Mouse (Mus musculus) heart, embryonic 12.5 days (tissue): ENCODE data around the gene Dzip1l. TPM values are rescaled to one million over a fixed set of nuclear protein-coding genes. Genes with fewer than 3 reads are reported as not detected.
"Not testable (repeated sequence)": the region's sequence is repeated elsewhere in the genome, so short reads cannot be mapped to it uniquely, and the experiment has no call there.

Source experiments
- ATAC-seq: fragments of 200-750 bp; cut with Nextera tagmentation; 2 replicates; pipeline ENCODE4 v1.8.0; 2017; ENCODE audit warnings: moderate TSS enrichment, moderate library complexity; ENCODE audit not compliant: insufficient number of reproducible peaks, low FRiP score
- H3K27ac ChIP-seq: fragments of 300-500 bp; sonication (generic); 2 replicates; pipeline ENCODE4 v1.5.1; 2016; ENCODE audit warnings: mild to moderate bottlenecking, moderate library complexity; ENCODE audit not compliant: poor library complexity, severe bottlenecking
- H3K27me3 ChIP-seq: fragments of 300-500 bp; sonication (generic); replicated peaks from 2 replicates; pipeline ENCODE4 v1.6.1; 2016; ENCODE audit warnings: mild to moderate bottlenecking, moderate library complexity
- H3K36me3 ChIP-seq: fragments of 300-500 bp; sonication (generic); 2 replicates; pipeline ENCODE4 v1.6.1; 2016; ENCODE audit warnings: mild to moderate bottlenecking, moderate library complexity
- H3K4me1 ChIP-seq: fragments of 300-500 bp; sonication (generic); replicated peaks from 2 replicates; pipeline ENCODE4 v1.6.1; 2016; ENCODE audit warnings: mild to moderate bottlenecking
- H3K4me2 ChIP-seq: fragments of 300-500 bp; sonication (generic); 2 replicates; pipeline ENCODE4 v1.6.1; 2016; ENCODE audit warnings: mild to moderate bottlenecking, moderate library complexity
- H3K4me3 ChIP-seq: fragments of 300-500 bp; sonication (generic); 2 replicates; pipeline ENCODE4 v1.5.1; 2016; ENCODE audit warnings: mild to moderate bottlenecking
- H3K9ac ChIP-seq: fragments of 300-500 bp; sonication (generic); 2 replicates; pipeline ENCODE4 v1.6.1; 2016; ENCODE audit warnings: mild to moderate bottlenecking, moderate library complexity
- H3K9me3 ChIP-seq: fragments of 300-500 bp; sonication (generic); replicated peaks from 2 replicates; pipeline ENCODE4 v1.6.1; 2016; ENCODE audit warnings: mild to moderate bottlenecking, moderate library complexity
- WGBS: fragments of 180-500 bp; shearing (Covaris S2); methylation state at CpG from one replicate; pipeline ENCODE4 v1.1.7; 2016; 5-methylcytosine and 5-hydroxymethylcytosine counted together
- polyA plus RNA-seq: library from polyadenylated mRNA; unstranded; fragments of >200 nt; fragmentation: Nextera tagmentation; extraction: Ambion mirVana; gene quantifications from 2 replicates; pipeline ENCODE4 v1.2.1, GENCODE M21; 2016

Dzip1l gene
- polyA plus RNA-seq: 20.5 and 23.4 TPM in 2 replicates

- WGBS: under 1% methylated on average over 44 of the region's 44 CpGs
- Histone ChIP-seq H3K9me3 (no peaks in the 10 kb centered on the region; the same call in 1 of the 2 replicates), H3K27ac (peak within 1 kb of the TSS; percentile 87), H3K4me1 (peaks cover 35% of the 10 kb centered on the region), H3K4me3 (peak within 1 kb of the TSS; percentile 72), H3K4me2 (peak within 1 kb of the TSS; percentile 84), H3K27me3 (no peaks in the 10 kb centered on the region), H3K9ac (peak within 1 kb of the TSS; percentile 84), H3K36me3 (peaks cover 23% of the 10 kb centered on the region)
- ATAC-seq: peak; percentile 87
These were observed at the start of gene Dzip1l for GRCm38 (mm10) chr9:99629281-99630011. Dzip1l (plus strand) TSS chr9:99629496.

GRCm38 (mm10) chr9:99580655-99581054 lies 48.6 kb upstream of the Dzip1l start:
- Histone ChIP-seq H3K4me2 (no peak overlapping the region), H3K9ac (no peak overlapping the region), H3K4me1 (peaks cover 9% of the 10 kb centered on the region), H3K27ac (no peak overlapping the region), H3K9me3 (no peaks in the 10 kb centered on the region), H3K27me3 (no peaks in the 10 kb centered on the region), H3K36me3 (peaks cover 42% of the 10 kb centered on the region), H3K4me3 (no peak overlapping the region)
- no peak for ATAC-seq
- WGBS: 52% methylated on average over 2 of the region's 2 CpGs

GRCm38 (mm10) chr9:99587505-99588202 lies 41.6 kb upstream of the Dzip1l start:
- Histone ChIP-seq H3K36me3 (peaks cover 17% of the 10 kb centered on the region), H3K9me3 (no peaks in the 10 kb centered on the region), H3K4me3 (no peak overlapping the region), H3K4me1 (no peaks in the 10 kb centered on the region), H3K27me3 (no peaks in the 10 kb centered on the region), H3K27ac (no peak overlapping the region), H3K9ac (no peak overlapping the region), H3K4me2 (no peak overlapping the region)
- ATAC-seq: no peak
- WGBS: 26% methylated on average over 8 of the region's 8 CpGs

DNA sequence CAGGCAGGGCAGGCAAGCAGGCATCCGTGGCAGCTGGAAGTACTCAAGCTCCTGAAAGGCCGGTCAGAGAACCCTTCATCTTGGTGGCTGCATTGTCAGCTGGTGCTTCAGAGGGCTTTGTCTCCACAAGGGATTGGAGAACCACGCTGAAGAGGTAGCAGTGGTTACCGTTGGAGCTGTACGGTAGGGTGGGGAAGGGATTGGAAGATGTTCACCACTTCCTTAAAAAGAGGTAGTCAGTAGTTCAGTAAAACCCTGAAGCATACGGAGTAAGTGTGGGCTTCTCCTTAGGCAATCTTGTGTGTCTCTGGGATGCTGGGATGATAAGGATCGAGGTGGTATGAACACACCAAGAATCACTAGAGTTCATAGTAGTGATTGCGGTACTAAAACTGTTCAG lies 38.2 kb upstream of the Dzip1l start:
- H3K4me2 ChIP-seq: no peak overlapping the region
- no peaks in the 10 kb centered on the region for H3K4me1 ChIP-seq
- no peak overlapping the region for H3K9ac ChIP-seq
- no peak for ATAC-seq
- H3K9me3 ChIP-seq: peaks cover 5% of the 10 kb centered on the region; the same call in 1 of the 2 replicates
- H3K27ac ChIP-seq: no peak overlapping the region
- 68% methylated on average over 8 of the region's 8 CpGs for WGBS
- H3K4me3 ChIP-seq: no peak overlapping the region
- H3K27me3 ChIP-seq: no peaks in the 10 kb centered on the region
- no peaks in the 10 kb centered on the region for H3K36me3 ChIP-seq

GRCm38 (mm10) chr9:99599127-99599526 lies 30.2 kb upstream of the Dzip1l start:
- 88% methylated on average over 6 of the region's 6 CpGs for WGBS
- ATAC-seq, H3K4me2 ChIP-seq, H3K36me3 ChIP-seq, H3K27me3 ChIP-seq, H3K4me1 ChIP-seq, H3K27ac ChIP-seq, H3K9ac ChIP-seq, H3K4me3 ChIP-seq, H3K9me3 ChIP-seq: not testable (repeated sequence)

- H3K4me1 ChIP-seq: 0 out of 2 replicates have a peak, but pooled peaks cover 2% of the 10 kb centered on the region
- no peak for ATAC-seq
- no peak overlapping the region for H3K9ac ChIP-seq
- no peaks in the 10 kb centered on the region for H3K27me3 ChIP-seq
- no peaks in the 10 kb centered on the region for H3K36me3 ChIP-seq
- H3K27ac ChIP-seq: no peak overlapping the region
- H3K4me2 ChIP-seq: no peak overlapping the region
- no peaks in the 10 kb centered on the region for H3K9me3 ChIP-seq
- WGBS: 66% methylated on average over 2 of the region's 2 CpGs
- no peak overlapping the region for H3K4me3 ChIP-seq
These were observed 25.7 kb upstream of the Dzip1l start for GRCm38 (mm10) chr9:99603566-99603965.

- H3K9ac ChIP-seq: no peak within 1 kb of the TSS
- H3K4me1 ChIP-seq: 0 out of 2 replicates have a peak, but pooled peaks cover 4% of the 10 kb centered on the region
- H3K36me3 ChIP-seq: no peaks in the 10 kb centered on the region
- 52% methylated on average over 2 of the region's 2 CpGs for WGBS
- ATAC-seq: no peak
- no peaks in the 10 kb centered on the region for H3K27me3 ChIP-seq
- H3K9me3 ChIP-seq: no peaks in the 10 kb centered on the region
- H3K27ac ChIP-seq: no peak within 1 kb of the TSS
- no peak within 1 kb of the TSS for H3K4me2 ChIP-seq
- H3K4me3 ChIP-seq: no peak within 1 kb of the TSS
These were observed 17.1 kb upstream of the Dzip1l start, which contains the start of gene A4gnt for GRCm38 (mm10) chr9:99612202-99612601. A4gnt (plus strand) TSS chr9:99612502.

DNA sequence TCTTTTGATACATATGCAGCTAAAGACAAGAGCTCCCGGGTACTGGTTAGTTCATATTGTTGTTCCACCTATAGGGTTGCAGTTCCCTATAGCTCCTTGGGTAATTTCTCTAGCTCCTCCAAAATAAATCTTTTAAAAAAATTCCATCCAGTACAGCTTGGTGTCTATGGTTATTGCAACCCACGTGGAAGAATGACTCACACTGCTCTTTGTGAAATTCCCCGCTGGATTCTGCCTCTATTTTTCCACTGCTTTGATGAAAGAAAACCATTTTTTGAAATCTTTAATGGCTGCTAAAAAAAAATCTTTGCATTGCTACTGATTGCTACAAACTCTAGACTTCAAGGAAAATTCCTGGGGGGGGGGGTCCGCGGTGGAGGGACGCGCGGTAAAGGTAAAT lies 9.6 kb upstream of the Dzip1l start:
- H3K4me3 ChIP-seq: no peak overlapping the region
- WGBS: 92% methylated on average over 8 of the region's 8 CpGs
- H3K9ac ChIP-seq: no peak overlapping the region
- H3K36me3 ChIP-seq: no peaks in the 10 kb centered on the region
- ATAC-seq: no peak
- no peak overlapping the region for H3K27ac ChIP-seq
- no peaks in the 10 kb centered on the region for H3K27me3 ChIP-seq
- no peaks in the 10 kb centered on the region for H3K9me3 ChIP-seq
- H3K4me2 ChIP-seq: no peak overlapping the region
- no peaks in the 10 kb centered on the region for H3K4me1 ChIP-seq

- Histone ChIP-seq H3K9me3 (no peaks in the 10 kb centered on the region), H3K4me2 (no peak overlapping the region), H3K27me3 (no peaks in the 10 kb centered on the region), H3K4me3 (no peak overlapping the region), H3K27ac (no peak overlapping the region), H3K36me3 (no peaks in the 10 kb centered on the region), H3K9ac (no peak overlapping the region), H3K4me1 (no peaks in the 10 kb centered on the region)
- no peak for ATAC-seq
- 77% methylated on average over 11 of the region's 11 CpGs for WGBS
These were observed 9.1 kb upstream of the Dzip1l start for GRCm38 (mm10) chr9:99620196-99620595.

DNA sequence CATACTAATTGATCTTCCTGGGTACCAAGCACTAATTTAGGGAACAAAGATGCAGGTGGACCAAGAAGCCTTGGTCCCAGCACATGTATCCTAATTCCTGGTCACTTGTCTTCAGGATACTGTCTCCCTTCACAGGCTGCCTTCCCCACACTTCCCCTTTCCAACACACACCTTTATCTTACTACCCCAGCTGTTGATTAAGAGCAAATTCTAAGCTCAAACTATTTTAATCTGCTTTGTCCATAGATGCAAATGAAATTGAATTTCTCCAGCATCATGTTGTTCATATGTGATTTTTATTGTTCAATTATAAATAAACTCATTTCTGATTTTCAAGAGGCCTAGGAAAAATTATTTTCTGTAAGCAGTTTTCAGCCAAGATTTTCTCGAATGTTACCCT lies 7.3 kb upstream of the Dzip1l start:
- Histone ChIP-seq H3K4me1 (no peaks in the 10 kb centered on the region), H3K27ac (no peak overlapping the region), H3K4me3 (no peak overlapping the region), H3K9ac (no peak overlapping the region), H3K36me3 (no peaks in the 10 kb centered on the region), H3K4me2 (no peak overlapping the region), H3K27me3 (no peaks in the 10 kb centered on the region), H3K9me3 (no peaks in the 10 kb centered on the region)
- WGBS: 82% methylated on average over 1 of the region's 1 CpGs
- ATAC-seq: no peak

DNA sequence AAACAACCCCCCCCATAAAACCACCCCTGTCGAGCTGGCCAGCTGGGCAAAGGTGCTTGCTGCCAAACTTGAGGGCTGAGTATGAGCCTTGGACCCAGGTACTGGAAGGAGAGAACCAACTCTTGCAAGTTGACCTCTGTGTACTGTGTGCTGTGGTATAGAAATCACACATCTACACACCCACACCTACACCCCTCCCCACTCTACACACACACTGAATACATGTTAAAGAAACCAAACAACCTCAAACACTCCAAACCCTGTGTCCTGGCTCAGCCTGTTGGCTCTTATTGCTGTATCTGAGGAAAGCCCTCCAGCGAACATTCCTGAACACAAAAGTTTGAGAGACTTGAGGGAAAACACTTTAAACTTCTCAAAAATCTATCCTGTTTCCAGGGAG lies 6.3 kb upstream of the Dzip1l start:
- Histone ChIP-seq H3K27ac (no peak overlapping the region), H3K27me3 (no peaks in the 10 kb centered on the region), H3K4me2 (no peak overlapping the region), H3K4me1 (no peaks in the 10 kb centered on the region), H3K9me3 (no peaks in the 10 kb centered on the region), H3K36me3 (no peaks in the 10 kb centered on the region), H3K4me3 (no peak overlapping the region), H3K9ac (no peak overlapping the region)
- WGBS: 60% methylated on average over 2 of the region's 2 CpGs
- no peak for ATAC-seq
